Mouse (Mus musculus) small intestine, adult 2 months (tissue): ENCODE results near the gene Ngef.

Experiments used
- CTCF ChIP-seq: fragments of 200-500 bp; IDR thresholded peaks from 2 replicates; pipeline ENCODE4 v1.5.1; 2012; ENCODE audit warnings: low read depth, mild to moderate bottlenecking, control low read depth, inconsistent platforms, low read length, moderate library complexity, mixed read lengths; ENCODE audit not compliant: insufficient replicate concordance, insufficient read length; ENCODE audit errors: extremely low read depth
- POLR2A ChIP-seq: fragments of 200-500 bp; IDR thresholded peaks from 2 replicates; pipeline ENCODE4 v1.6.1; 2012; ENCODE audit warnings: low read depth, mild to moderate bottlenecking, control low read depth, inconsistent platforms, low read length, moderate library complexity

DNA sequence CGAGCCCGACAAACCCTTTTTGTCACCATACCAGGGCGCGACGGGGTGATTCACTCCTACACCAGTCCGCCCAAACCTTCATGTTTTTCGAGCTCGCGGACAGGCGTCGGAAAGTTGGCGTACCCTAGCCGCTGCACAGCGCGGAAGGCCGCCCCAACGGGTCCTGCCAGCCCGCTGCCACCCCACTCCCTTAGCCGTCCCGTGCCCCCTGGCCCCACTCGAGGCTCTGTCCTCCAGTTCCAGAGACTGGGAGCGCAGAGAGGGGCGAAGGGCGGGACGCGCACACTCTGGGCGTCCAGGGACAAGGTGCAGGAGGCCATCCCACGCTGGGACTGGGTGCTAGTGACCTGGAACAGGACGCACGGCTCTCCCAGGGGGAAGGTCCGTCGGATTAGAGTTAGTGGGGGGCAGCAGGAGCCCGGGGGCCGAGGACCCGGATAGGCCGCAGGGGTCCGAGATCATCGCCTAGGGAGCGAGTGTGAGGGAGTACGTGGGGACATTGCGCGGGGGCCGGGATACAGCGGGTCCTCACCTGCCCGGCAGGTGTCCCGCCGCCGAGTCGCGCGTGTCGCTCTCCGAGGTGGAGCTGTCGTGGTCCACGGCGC lies 64.0 kb downstream of the Ngef start, which contains the start of gene Neu2:
- TF ChIP-seq CTCF (no peak), POLR2A (no peak)
